Mouse (Mus musculus) adrenal gland, postnatal 36 days (tissue): ENCODE data around the gene 1110032A03Rik. TPM values are rescaled to one million over a fixed set of nuclear protein-coding genes. Genes with fewer than 3 reads are reported as not detected.
A peak's percentile ranks its signal among the peaks of the same experiment; 100 is the strongest.

Experiments
- DNase-seq, 2 experiments: peaks; one replicate each; pipeline ENCODE4 v3.0.0; 2021; ENCODE audit warnings: mixed read lengths in 1 of 2
- total RNA-seq, 2 experiments: library from RNA; stranded (reverse); gene quantifications; 2 replicates each; pipeline ENCODE4 v1.2.3; 2021

1110032A03Rik gene
- total RNA-seq, 2 experiments from 2014 or later, result 34.9 to 44.5 TPM

GRCm38 (mm10) chr9:50734989-50735388 lies 40.3 kb downstream of the 1110032A03Rik start:
- peak; percentile 50 to 62 for DNase-seq

GRCm38 (mm10) chr9:50732560-50732959 lies 42.8 kb downstream of the 1110032A03Rik start:
- DNase-seq, result no peak

GRCm38 (mm10) chr9:50729600-50729999 lies 45.7 kb downstream of the 1110032A03Rik start:
- no peak for DNase-seq

GRCm38 (mm10) chr9:50727925-50728651 lies 47.2 kb downstream of the 1110032A03Rik start:
- peak; percentile 74 to 83 for DNase-seq

- DNase-seq, result peak in 1 of 2 experiments; percentile 44
Observed at GRCm38 (mm10) chr9:50727171-50727924, 48.0 kb downstream of the 1110032A03Rik start.

- no peak for DNase-seq
Observed at GRCm38 (mm10) chr9:50725921-50726590, 49.3 kb downstream of the 1110032A03Rik start.

- DNase-seq, result no peak
Observed at GRCm38 (mm10) chr9:50724661-50725330, 50.5 kb downstream of the 1110032A03Rik start.

- DNase-seq, result no peak
Observed at GRCm38 (mm10) chr9:50724147-50724546, 51.2 kb downstream of the 1110032A03Rik start.

GRCm38 (mm10) chr9:50723406-50723805 lies 51.9 kb downstream of the 1110032A03Rik start:
- peak; percentile 82 to 86 for DNase-seq

GRCm38 (mm10) chr9:50722451-50722911 lies 52.8 kb downstream of the 1110032A03Rik start:
- no peak for DNase-seq

- DNase-seq, result peak in 1 of 2 experiments; percentile 60
Observed at GRCm38 (mm10) chr9:50721061-50721460, 54.3 kb downstream of the 1110032A03Rik start.

GRCm38 (mm10) chr9:50718878-50719277 lies 56.4 kb downstream of the 1110032A03Rik start:
- DNase-seq, result no peak

GRCm38 (mm10) chr9:50714188-50714587 lies 61.1 kb downstream of the 1110032A03Rik start:
- no peak for DNase-seq

Other genes starting within 250 kb of the 1110032A03Rik start
- gene Pts, start 246.8 kb downstream of the 1110032A03Rik start, total RNA-seq, result 10 to 100 TPM; 59.2 to 88.5 TPM
- gene Il18, start 220.7 kb downstream of the 1110032A03Rik start, total RNA-seq, result 1 to 10 TPM; 4.3 to 5.5 TPM
- 1 to 10 TPM; 2.7 to 5.7 TPM for gene Bco2, start 220.3 kb downstream of the 1110032A03Rik start, total RNA-seq
- gene Tex12, start 214.2 kb downstream of the 1110032A03Rik start, total RNA-seq, result not detected
- gene Sdhd, start 171.7 kb downstream of the 1110032A03Rik start, total RNA-seq, result 100 to 1,000 TPM; 261 to 290 TPM
- 100 to 1,000 TPM; 196 to 200 TPM for gene Timm8b, start 171.6 kb downstream of the 1110032A03Rik start, total RNA-seq
- gene Pih1d2, start 158.2 kb downstream of the 1110032A03Rik start, total RNA-seq, result 1 to 10 TPM; 2.2 to 2.3 TPM
- gene Nkapd1, start 158.1 kb downstream of the 1110032A03Rik start, total RNA-seq, result 10 to 100 TPM; 19.5 to 26.4 TPM
- gene Dlat, start 115.7 kb downstream of the 1110032A03Rik start, total RNA-seq, result 100 to 1,000 TPM; 161 to 169 TPM
- gene Dixdc1, start 36.0 kb downstream of the 1110032A03Rik start, total RNA-seq, result 1 to 10 TPM; 5.6 to 6.2 TPM
- 1 to 10 TPM; 3.5 to 4.6 TPM for gene 2310030G06Rik, start 29.0 kb downstream of the 1110032A03Rik start, total RNA-seq
- 10 to 100 TPM; 21.2 to 46.6 TPM for gene Cryab, start 24.2 kb downstream of the 1110032A03Rik start, total RNA-seq
- gene Hspb2, start 23.2 kb downstream of the 1110032A03Rik start, total RNA-seq, result 1 to 10 TPM; 1.5 to 2.2 TPM
- gene Fdxacb1, start 7.3 kb downstream of the 1110032A03Rik start, total RNA-seq, result 1 to 10 TPM; 4.2 to 6.1 TPM
- gene Alg9, start 501 bp downstream of the 1110032A03Rik start, total RNA-seq, result 10 to 100 TPM; 24.2 to 27.7 TPM
- gene Ppp2r1b, start 69.8 kb upstream of the 1110032A03Rik start, total RNA-seq, result 10 to 100 TPM; 35.4 to 35.7 TPM
- 100 to 1,000 TPM in 1 of 2 experiments, 10 to 100 TPM in 1; 96.2 to 114 TPM for gene Sik2, start 233.6 kb upstream of the 1110032A03Rik start, total RNA-seq